Mouse (Mus musculus): ENCODE results near the gene Gfpt2. TPM values are rescaled to one million over a fixed set of nuclear protein-coding genes. Genes with fewer than 3 reads are reported as not detected.
"Not testable (repeated sequence)": the region's sequence is repeated elsewhere in the genome, so short reads cannot be mapped to it uniquely, and the experiment has no call there.

The Gfpt2 gene
- total RNA-seq (2021): 1 to 10 TPM; 4.2 to 4.6 TPM
- long read RNA-seq, partial matches to known transcripts: 0 of 4 reads
- long read RNA-seq, other reads (novel, unspliced or antisense): 0 of 4 reads

DNA sequence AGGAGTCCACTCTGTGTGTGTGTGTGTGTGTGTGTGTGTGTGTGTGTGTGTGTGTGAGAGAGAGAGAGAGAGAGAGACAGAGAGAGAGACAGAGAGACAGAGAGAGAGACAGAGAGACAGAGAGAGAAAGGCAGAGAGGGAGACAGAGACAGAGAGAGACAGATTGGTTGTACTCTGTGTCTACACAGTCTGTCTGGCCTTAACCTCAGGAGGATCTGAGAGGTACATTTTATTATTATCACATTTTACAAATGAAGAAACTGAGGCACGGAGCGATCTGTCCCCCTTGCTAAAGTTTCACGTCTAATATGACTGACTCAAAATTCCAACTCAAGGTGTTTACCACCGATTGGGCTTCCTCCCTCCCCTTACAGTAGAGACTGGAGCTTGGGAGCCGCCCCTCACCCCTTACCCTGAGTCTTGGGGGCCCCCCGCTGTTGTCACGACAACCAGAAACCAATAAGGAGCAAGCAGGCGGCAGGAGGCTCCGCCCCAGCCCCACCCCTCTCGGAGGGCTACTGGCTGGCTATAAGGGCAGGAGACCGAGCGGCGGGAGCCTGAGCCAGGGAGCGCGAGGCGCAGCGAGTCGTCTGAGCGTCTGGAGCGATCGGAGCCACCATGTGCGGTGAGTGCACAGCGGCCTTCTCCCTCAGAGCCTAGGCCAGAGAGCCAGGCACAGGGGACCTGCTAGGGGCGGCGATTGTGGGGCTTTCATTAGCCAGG, at the start of gene Gfpt2:
Gene Gfpt2, plus strand, starts transcription at position 560 of the 723 bp plus-strand sequence.
- peak; percentile 44 to 65 for DNase-seq (ENCODE audit: low spot score in 2 of 2)

DNA sequence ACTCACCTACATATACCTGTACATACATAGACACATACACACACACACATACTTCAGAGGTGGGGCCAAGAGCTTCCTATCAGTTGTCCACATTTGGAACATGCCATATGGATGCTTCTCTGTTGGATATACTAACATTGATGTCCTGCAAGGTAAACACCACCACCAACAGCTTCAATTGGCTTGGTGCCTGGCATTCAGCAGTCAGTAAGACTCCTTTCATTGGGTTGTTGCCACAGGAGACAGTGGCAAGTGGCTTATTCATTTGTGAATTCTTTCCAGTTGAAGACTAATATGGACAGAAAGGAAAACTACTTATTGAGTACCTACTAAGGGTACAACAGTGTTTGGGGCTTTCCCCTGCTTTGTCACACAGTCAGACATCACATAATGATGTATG, 49.0 kb upstream of the Gfpt2 start:
- no peak for DNase-seq (ENCODE audit: low spot score in 2 of 2)

DNA sequence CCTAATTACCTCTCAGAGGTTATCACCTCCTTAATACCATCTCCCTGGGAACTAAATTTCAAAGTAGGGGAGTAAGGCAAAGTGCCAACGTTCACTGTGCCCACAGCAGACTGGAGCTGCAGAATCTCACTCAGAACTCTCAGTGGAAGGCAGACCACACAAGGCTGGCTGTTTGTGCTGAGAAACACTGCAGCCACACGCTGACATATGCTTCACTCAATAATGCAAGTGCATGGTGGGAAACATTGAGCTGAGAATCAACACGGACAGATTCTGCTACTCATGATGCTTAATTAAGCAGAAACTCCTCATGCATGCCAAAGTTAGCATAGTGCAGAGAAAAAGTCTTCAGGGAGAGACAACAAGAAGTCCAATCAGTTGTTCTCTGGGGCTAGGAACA, 48.1 kb upstream of the Gfpt2 start:
- peak in 1 of 2 experiments; percentile 19 for DNase-seq (ENCODE audit: low spot score in 2 of 2)

DNA sequence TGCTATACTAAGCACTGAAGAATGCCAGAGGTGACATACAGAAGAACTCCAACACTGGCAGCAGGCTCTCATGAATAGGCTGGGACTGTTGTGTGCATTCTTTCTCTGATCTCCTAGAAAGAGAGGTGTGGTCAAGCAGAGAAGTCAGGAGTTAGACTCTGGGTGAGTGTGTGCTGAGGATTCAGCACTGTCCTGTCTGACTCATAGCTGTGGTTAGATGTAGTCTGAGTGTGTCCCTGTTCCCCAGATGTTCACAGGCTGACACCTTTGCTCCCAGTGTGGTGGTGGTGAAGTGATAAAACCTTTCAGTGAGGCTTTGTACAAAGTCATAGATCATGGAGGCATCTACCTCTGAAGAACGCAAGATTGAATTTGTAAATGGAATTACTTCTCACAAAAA, 47.2 kb upstream of the Gfpt2 start:
- DNase-seq (ENCODE audit: low spot score in 2 of 2): no peak

DNA sequence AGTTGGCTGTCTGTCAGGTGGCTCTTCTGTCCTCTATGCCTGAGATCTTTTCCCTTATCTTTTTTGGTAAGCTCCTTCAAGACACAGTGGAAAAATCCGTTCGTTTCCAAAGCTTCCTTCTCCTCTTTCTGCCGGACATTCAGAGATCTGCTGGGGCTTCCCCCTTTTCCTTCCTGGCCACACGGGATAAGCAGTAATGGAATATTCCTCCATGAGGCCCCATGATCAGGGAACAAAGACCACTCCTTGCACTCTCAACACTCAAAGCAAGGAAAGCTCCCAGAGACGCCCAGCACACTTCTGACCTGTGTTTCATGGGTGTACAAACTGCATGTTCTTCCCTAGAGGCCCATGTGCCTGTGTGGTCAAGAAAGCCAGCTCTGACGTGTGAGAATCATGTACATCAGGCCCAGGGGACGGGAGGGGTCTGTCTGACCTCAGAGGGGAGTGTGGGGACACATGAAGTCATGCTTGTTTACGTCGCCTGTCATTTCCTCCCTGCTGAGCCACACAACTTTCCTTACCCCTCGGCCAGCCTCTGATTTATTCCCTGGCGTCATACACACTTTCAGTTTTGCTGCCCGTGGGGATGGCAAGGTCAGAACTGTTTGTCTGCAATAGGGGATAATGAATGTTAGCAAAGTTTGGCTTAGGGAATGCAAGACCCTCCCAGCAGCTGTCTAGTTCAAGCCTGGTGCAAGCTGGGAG, 38.9 kb upstream of the Gfpt2 start:
- DNase-seq (ENCODE audit: low spot score in 2 of 2): no peak

DNA sequence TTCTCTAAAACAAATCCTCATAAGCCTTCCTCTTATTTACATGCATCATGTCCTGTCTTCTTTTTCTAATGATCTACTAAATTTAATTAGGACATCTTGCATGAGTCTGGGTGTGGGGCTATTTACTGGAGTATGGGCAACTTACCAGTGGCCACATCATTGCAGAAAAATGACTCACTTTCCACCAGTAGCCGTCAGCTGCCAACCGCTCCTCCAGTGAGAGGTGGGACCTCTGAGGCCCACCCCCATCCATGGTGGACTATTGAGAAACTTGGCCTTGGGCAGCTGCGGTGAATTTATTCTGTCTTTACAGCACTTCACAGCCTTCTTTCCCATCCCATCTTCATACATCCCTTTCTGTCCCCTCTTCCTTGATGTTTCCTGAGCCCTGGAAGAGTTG, 35.9 kb upstream of the Gfpt2 start:
- no peak for DNase-seq (ENCODE audit: low spot score in 2 of 2)

DNA sequence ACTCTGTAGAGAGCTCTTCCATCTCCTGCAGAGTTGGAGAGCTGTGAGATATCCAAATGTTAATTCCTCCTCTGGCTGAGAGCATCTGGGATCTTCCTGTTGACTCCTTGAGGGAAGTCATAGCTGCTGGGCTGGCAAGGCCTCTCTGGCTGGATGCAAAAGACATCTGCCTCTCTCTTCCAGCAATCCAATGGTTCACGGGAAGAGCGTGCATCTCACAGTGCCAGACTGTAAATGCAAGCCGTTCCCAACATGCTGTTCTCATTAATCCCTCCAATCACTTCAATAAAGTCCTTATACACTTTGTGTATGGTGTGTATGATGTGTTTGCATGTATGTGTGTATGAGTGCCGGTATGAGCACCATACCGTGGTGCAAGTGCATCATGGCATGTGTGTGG, 32.8 kb upstream of the Gfpt2 start:
- no peak for DNase-seq (ENCODE audit: low spot score in 2 of 2)

DNA sequence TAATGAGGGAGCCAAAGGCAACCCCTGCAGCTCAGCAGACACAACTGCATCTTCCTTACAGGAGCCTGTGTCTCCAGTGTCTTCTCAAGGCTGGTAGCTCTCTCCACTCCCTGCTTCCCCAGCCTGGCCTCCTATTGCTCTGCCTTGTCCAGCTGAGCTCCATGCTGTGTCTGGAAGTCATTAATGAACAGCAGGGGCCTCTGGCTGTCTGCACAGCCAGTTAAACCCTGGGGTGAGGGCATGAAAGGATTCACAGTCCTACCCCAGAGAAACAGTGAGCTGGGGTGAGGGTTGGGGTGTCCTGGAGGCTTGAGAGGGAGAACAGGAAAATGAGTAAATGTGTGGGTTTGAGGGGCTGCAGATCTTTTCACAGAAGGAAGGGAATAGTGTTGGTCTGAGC, 30.4 kb upstream of the Gfpt2 start:
- no peak for DNase-seq (ENCODE audit: low spot score in 2 of 2)

DNA sequence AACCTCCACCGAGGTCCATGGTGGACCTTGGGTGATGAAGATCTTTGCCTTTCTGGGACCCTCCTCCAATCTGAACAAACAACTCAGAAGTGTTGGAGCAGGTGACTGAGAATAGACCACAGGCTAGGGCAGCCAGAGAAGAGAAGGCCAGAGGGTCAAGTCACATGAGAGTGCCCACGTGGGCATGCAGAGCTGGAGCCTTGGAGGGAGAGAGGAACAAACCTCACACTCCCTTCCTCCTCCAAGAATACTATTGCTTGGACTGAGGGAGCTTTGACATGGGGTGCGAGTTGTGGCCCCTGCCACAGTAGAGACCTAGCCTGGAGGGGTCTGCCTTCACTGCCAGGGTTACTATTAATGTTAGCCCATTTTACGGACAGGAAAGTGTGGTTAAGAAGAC, 30.0 kb upstream of the Gfpt2 start:
- no peak for DNase-seq (ENCODE audit: low spot score in 2 of 2)

DNA sequence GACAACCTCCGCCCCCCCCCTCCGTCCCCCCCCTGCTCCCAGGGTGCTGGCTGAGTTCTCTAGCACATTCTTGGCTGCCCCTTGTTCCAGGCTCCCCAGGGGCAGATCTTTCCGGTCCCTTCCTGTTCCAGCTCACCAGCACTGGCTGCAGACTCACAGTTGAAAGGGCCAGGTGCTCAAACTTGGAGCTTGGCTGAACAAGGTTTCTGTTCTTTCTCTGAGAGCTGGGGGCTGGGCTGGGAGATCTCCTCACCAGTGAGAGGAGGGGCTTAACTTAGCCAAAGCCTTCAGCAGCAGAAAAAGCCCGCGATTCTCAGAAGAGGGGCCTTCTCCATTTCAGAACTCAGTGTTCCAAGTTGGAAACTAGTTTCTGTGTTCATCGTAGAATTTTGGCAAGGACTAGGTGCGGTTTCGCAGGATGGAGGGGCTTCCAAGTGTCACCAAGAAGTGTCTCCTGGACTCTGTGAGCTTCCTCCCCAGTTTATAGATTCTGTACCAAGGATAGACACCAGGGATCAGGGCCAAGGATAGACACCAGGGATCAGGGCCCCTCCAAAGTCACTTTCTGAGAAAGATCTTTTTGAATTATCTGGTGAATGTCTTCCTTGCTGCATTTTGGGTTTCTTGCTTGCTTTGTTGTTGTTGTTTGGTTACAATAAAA, 29.2 kb upstream of the Gfpt2 start:
- no peak for DNase-seq (ENCODE audit: low spot score in 2 of 2)

DNA sequence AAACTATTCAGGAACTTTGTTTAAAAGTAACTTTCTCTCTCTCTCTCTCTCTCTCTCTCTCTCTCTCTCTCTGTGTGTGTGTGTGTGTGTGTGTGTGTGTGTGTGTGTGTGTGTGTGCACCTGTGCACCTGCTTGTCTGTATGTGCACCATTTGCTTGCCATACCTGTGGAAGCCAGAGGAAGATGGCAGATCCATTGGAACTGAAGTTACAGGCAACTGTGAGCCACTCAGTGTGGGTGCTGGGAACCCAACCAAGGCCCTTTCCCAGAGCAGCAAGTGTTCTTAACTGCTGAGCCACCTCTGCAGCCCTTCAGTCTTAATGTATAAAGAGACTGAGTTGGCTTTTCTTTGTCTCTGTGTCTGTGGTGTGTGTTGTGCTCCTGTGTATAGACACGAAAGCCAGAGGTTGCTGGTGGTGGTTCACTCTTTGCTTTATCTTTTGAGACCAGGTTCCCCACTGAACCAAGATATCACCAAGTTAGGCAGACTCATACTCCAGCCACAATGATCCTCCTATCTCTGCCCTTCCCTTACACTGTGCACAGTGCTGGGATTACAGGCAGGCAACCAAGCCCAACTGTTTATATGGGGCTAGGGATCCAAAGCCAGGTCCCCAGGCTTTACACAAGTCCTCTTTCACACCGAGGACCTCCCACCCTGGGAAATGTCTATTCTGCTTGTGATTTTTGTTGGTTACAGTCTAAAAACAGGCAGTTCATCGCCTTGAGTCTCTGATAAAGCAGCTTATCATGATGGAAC, 28.4 kb upstream of the Gfpt2 start:
- no peak for DNase-seq (ENCODE audit: low spot score in 2 of 2)

DNA sequence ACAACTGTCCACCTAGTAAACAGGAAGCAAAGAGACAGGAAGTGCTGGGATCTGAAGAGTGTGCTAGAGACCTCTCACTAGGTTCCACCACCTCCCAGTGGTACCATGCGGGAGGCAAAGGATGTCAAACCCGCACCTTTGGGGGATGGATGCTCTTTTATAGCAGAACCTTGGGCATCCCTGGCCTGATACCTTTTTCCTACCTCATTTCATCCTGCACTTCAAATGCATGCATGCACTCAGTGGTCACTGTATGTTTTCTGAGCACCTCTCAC, 27.9 kb upstream of the Gfpt2 start:
- DNase-seq (ENCODE audit: low spot score in 2 of 2): no peak

DNA sequence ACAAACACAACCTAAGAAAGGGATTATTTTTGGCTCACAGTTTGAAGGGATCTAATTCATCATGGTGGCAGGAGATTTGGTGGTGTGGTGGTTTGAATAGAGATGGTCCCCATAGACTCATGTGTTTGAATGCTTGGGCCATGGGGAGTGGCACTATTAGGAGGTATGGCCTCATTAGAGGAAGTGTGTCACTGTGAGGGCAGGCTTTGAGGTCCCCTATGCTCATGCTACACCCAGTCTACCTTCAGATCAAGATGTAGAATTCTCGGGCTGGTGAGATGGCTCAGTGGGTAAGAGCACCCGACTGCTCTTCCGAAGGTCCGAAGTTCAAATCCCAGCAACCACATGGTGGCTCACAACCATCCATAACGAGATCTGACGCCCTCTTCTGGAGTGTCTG, 26.5 kb upstream of the Gfpt2 start:
- not testable (repeated sequence) for DNase-seq (ENCODE audit: low spot score in 2 of 2)

DNA sequence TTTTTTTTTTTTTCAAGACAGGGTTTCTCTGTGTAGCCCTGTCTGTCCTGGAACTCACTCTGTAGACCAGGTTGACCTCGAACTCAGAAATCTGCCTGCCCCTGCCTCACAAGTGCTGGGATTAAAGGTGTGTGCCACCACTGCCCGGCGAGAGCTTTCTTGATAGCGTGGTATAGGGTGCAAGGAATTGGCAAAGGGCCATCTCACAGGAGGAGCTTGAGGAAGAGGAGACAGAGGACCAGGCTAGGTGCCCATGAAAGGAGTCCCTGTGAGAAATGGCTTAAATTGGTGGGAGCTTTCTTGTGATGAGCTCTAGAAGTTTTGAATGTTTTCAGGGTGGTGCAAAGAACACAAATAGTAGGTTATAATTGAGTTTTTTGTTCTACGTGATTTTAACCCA, 25.2 kb upstream of the Gfpt2 start:
- no peak for DNase-seq (ENCODE audit: low spot score in 2 of 2)

DNA sequence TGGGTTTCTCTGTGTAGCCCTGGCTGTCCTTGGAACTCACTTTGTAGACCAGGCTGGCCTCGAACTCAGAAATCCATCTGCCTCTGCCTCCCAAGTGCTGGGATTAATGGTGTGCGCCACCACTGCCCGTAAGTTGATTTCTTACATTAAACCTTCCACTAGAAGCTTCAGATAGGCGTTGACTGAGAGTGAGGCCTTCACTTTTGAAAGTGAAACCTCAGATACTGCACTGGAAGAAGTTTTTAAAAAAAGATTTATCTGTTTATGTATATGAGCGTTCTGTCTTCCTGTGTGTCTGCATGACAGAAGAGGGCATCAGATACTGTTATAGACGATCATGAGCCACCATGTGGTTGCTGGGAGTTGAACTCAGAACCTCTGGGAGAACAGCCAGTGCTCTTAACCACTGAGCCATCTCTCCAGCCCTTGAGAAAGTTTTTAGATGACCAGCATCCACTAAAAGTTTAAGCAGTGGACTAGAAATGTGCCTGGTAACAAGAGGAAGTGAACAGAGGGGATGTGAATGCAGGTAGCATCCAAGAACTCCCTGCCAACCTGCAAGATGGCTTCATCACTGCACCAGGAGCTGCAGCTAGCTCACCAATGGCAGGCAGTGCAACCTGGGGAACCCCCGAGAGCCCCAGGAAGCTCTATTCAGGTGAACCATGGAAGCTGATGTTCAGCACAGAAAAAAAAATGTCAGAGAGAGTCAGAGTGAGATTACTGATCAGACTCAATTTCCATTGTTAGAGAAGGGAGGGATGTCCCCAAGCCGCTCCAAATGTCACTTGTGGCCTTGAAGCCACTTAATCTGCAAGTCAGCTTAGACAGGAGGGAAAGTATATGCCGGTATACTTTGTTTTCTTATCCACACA, 23.1 kb upstream of the Gfpt2 start:
- DNase-seq (ENCODE audit: low spot score in 2 of 2): no peak

DNA sequence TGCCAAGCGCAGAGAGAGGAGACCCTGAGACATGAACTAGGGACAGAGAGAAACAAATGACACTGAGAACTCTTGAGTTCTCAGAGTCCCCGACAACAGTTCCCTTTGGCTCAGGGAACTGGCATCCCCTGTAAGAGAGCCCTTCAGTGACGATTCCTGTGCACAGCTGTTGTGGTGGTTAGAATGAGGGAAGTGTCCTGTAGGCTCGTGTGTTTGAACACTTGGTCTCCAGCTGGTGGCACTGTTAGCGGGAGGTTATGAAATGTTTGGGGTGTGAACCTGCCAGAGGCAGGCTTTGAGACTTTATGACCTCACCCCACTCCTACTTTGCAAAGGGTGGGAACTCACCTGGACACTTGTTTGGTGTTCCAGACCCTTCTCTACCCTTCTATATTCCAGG, 21.7 kb upstream of the Gfpt2 start:
- DNase-seq (ENCODE audit: low spot score in 2 of 2): no peak

DNA sequence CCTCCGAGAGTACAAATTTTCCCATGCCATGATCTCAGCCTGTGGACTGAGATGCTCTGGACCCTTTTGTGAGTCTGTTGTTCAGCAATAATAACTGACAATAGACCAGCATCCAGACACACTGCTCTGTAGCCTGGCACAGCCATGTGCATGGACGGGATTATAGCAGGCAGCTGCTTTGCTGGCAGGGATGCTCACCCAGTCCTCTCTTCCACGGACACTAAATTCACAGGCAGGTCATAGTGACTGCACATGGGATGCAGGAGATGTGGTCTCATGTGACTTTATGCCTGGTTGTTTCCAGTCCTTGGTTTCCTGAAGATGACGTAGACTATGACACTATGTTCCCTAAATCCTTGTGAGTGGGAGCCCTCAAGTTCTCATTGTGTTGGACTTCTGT, 19.1 kb upstream of the Gfpt2 start:
- DNase-seq (ENCODE audit: low spot score in 2 of 2): no peak

DNA sequence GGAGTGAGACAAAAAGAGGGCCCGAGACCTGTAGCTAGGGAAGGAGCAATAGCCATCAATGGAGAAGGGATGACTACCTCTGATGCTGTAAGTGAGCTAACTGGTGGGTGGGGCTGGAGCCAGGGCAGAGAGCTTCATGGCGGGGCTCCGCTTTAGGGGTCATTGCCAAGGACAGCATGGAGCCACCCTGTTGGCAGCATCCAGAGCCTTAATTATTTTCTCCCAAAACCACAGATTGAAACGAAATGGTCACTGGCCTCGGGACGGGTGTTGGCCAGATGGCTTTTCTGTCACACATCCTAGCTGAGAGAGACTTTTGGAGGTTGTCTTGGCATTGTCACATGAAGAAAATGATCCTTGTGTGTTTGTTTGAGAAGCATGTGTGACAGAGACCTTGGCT, 15.1 kb upstream of the Gfpt2 start:
- DNase-seq (ENCODE audit: low spot score in 2 of 2): no peak

DNA sequence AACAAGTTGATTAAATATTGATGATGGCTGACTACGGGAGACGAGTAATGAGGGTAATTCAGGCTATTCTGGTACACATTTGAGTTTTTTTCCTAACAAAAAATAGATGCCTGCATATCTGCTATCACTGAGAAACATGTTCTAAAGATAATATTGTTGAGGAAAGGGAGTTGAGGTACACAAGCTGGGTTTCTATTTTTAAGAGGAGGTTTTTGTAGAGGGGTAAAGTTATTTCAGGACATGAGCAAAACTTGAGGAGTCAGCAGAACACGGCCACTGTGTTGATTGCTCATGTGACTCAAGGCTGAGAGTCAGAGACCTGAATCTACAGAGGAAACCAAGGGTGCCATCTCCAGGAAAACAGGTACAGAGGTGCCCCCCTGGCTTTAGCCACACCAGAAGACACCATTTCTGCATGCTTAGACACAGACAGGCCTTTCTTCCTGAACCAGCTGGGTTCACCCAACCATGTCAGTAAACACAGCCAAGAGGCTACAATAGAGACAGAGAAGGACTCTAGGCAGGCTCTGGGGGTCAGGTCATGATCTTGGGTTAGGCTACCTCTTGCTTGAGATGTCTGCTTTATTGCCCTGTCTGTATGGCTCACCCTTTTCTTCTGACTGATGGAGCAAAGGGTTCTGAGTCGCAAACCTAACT, 13.7 kb upstream of the Gfpt2 start:
- DNase-seq (ENCODE audit: low spot score in 2 of 2): no peak

DNA sequence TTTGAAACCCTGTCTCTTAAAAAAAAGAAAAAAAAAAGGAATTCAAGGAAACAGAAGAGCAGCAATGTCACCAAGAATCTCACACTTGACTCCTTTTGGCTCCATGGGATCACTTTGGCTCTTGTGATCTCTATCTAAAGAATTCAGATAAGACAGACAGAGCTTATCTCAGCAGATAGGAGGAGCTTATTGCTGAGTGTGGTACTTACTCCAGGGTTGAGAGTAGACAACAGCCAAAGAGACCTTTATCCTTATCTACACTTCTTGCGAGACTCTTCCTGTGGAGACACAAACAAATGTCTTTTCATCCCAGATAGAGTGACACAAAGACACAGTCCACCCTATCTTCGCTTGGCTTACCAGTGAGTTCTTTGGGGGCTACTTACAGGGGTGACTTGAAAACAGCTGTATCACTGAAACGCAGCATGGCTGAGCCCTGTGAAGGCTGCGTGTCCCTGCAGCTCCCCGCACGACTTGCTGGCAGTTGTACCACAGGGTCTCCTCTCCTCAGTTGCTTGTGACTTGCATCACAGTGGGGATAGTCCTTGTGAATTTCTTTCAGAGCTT, 12.1 kb upstream of the Gfpt2 start:
- DNase-seq (ENCODE audit: low spot score in 2 of 2): no peak
